Mouse (Mus musculus) kidney, adult 2 months (tissue): Measurements from ENCODE around the gene Ppm1a. TPM values are rescaled to one million over a fixed set of nuclear protein-coding genes. Genes with fewer than 3 reads are reported as not detected.
"Not testable (repeated sequence)": the region's sequence is repeated elsewhere in the genome, so short reads cannot be mapped to it uniquely, and the experiment has no call there.

Source experiments
- DNase-seq: peaks from one replicate; pipeline ENCODE4 v3.0.0; 2021
- H3K27ac ChIP-seq: fragments of 200-500 bp; 2 replicates; pipeline ENCODE4 v1.5.1; 2012; ENCODE audit warnings: low read depth, low read length, control low read depth, inconsistent platforms; ENCODE audit not compliant: insufficient read depth
- H3K27me3 ChIP-seq: fragments of 200-500 bp; replicated peaks from 2 replicates; pipeline ENCODE4 v1.6.1; 2012; ENCODE audit warnings: mild to moderate bottlenecking, moderate library complexity, low read length, inconsistent platforms; ENCODE audit not compliant: control insufficient read depth, insufficient read depth
- H3K36me3 ChIP-seq: fragments of 200-500 bp; 2 replicates; pipeline ENCODE4 v1.6.1; 2012; ENCODE audit warnings: mild to moderate bottlenecking, moderate library complexity, low read length, inconsistent platforms; ENCODE audit not compliant: control insufficient read depth, insufficient read depth
- H3K4me1 ChIP-seq: fragments of 200-500 bp; 2 replicates; pipeline ENCODE4 v1.6.1; 2011; ENCODE audit warnings: low read length; ENCODE audit not compliant: control insufficient read depth, insufficient read depth
- H3K4me3 ChIP-seq: fragments of 200-500 bp; 2 replicates; pipeline ENCODE4 v1.5.1; 2011; ENCODE audit warnings: mild to moderate bottlenecking, low read depth, low read length, control low read depth; ENCODE audit not compliant: insufficient read depth
- CTCF ChIP-seq: fragments of 200-500 bp; conservative IDR thresholded peaks from 2 replicates; pipeline ENCODE4 v1.5.1; 2011; ENCODE audit warnings: low read depth, mild to moderate bottlenecking, control low read depth, low read length, moderate library complexity, mixed read lengths; ENCODE audit not compliant: insufficient read depth, insufficient read length
- POLR2A ChIP-seq: fragments of 200-500 bp; IDR thresholded peaks from one replicate; pipeline ENCODE4 v1.6.1; 2011; ENCODE audit warnings: low read depth, low read length, control low read depth
- WGBS: fragments of 180-500 bp; shearing (Covaris S2); methylation state at CpG from one replicate; pipeline ENCODE4 v1.1.7; 2018; 5-methylcytosine and 5-hydroxymethylcytosine counted together
- polyA plus RNA-seq: library from polyadenylated mRNA; depleted of rRNA; stranded (reverse); fragments of >200 nt; gene quantifications from 2 replicates; pipeline ENCODE4 v1.2.3, GENCODE M21; 2012

Gene Ppm1a
- polyA plus RNA-seq, 1 experiment = 68.8 TPM

GRCm38 (mm10) chr12:72771711-72772110 is 14.5 kb downstream of the Ppm1a start:
- TF ChIP-seq CTCF (no peak), POLR2A (no peak)
- 90% methylated on average over 3 of the region's 3 CpGs for WGBS
- H3K27me3 ChIP-seq = no peaks in the 10 kb centered on the region
- DNase-seq = no peak
- H3K36me3 ChIP-seq = no peaks in the 10 kb centered on the region
- H3K4me1 ChIP-seq = peaks cover 2% of the 10 kb centered on the region
- no peak overlapping the region for H3K4me3 ChIP-seq
- no peak overlapping the region for H3K27ac ChIP-seq

DNA sequence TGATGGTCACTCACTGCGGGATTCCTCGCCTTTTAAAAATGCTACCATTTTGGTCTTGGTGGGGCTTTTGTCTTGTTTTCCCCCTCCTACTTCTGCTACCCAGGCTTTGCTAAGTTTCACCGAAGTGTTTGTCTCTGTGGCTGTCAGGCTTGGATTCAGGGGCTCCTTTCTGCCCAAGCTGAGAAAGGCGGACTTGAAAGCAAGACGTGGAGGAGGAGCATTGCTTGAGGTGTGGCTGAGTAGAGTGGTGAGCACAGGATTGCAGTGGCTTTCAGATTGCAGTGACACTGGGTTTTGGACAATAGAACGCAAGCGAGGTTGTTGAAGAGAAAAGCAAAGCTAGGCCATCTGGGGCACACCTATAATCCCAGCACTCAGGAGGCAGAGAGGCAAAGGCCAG is 16.7 kb downstream of the Ppm1a start:
- TF ChIP-seq CTCF (no peak), POLR2A (no peak)
- DNase-seq = no peak
- Histone ChIP-seq H3K27me3 (no peaks in the 10 kb centered on the region), H3K36me3 (no peaks in the 10 kb centered on the region), H3K4me1 (peaks cover 5% of the 10 kb centered on the region; the same call in 1 of the 2 replicates), H3K4me3 (no peak overlapping the region), H3K27ac (no peak overlapping the region)
- 83% methylated on average over 7 of the region's 7 CpGs for WGBS

- 71% methylated on average over 4 of the region's 4 CpGs for WGBS
- no peak for TF ChIP-seq POLR2A
- TF ChIP-seq CTCF = no peak
These were observed 20.0 kb downstream of the Ppm1a start for GRCm38 (mm10) chr12:72777244-72777643.

DNA sequence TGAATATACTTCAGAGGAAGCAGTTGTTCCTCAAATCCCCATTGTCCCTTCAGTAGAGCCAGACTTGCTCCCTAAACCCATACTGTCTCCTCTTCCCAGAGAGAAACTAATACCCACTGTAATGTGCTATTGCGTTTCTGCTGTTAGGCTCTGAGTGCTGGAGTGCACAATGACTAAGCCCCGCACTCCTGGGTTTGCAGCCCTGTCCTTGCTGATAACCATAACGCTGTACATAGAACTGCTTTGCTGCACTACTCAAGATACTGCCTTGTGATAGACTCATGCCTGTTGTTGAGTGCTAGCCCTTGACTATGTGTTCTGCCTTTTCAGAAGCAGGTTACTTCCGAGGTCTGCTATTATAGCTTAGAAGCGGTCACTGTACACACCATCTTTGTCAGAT is 22.9 kb downstream of the Ppm1a start:
- Histone ChIP-seq H3K27ac (no peak overlapping the region), H3K27me3 (no peaks in the 10 kb centered on the region; the same call in 1 of the 2 replicates), H3K36me3 (peaks cover 4% of the 10 kb centered on the region; the same call in 1 of the 2 replicates), H3K4me1 (peaks cover 10% of the 10 kb centered on the region; the same call in 1 of the 2 replicates), H3K4me3 (no peak overlapping the region)
- WGBS = 97% methylated on average over 5 of the region's 5 CpGs
- TF ChIP-seq POLR2A (no peak), CTCF (no peak)
- no peak for DNase-seq

More at GRCm38 (mm10) chr12:72777244-72777643, 20.0 kb downstream of the Ppm1a start:
- Histone ChIP-seq H3K27me3 (no peaks in the 10 kb centered on the region; the same call in 1 of the 2 replicates), H3K27ac (no peak overlapping the region), H3K4me1 (peaks cover 7% of the 10 kb centered on the region; the same call in 1 of the 2 replicates), H3K36me3 (no peaks in the 10 kb centered on the region), H3K4me3 (no peak overlapping the region)
- no peak for DNase-seq

DNA sequence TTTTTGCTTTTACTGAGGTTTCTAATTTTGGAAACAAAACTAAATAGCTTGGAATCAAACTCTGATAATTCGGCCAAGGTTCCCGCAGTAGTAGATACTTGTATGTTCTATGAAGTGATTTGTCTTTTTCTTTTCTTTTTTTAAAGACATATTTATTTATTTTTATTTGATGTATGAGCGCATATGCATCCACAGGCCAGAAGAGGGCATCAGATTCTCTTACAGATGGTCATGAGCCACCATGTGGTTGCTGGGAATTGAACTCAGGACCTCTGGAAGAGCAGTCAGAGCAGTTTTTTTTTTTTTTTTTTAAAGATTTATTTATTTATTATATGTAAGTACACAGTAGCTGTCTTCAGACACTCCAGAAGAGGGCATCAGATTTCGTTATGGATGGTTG is 25.5 kb downstream of the Ppm1a start:
- H3K36me3 ChIP-seq, H3K27ac ChIP-seq, H3K4me3 ChIP-seq, DNase-seq, H3K27me3 ChIP-seq: not testable (repeated sequence)
- WGBS = 69% methylated on average over 4 of the region's 4 CpGs
- peaks cover 23% of the 10 kb centered on the region for H3K4me1 ChIP-seq

GRCm38 (mm10) chr12:72785183-72785930 is 28.1 kb downstream of the Ppm1a start:
- peak; percentile 78 for DNase-seq
- no peak for TF ChIP-seq POLR2A
- TF ChIP-seq CTCF = no peak
- peaks cover 23% of the 10 kb centered on the region for H3K4me1 ChIP-seq
- no peaks in the 10 kb centered on the region for H3K27me3 ChIP-seq
- peaks cover 4% of the 10 kb centered on the region; the same call in 1 of the 2 replicates for H3K36me3 ChIP-seq
- 81% methylated on average over 6 of the region's 6 CpGs for WGBS
- H3K27ac ChIP-seq = no peak overlapping the region
- no peak overlapping the region for H3K4me3 ChIP-seq

GRCm38 (mm10) chr12:72786551-72786950 is 29.3 kb downstream of the Ppm1a start:
- Histone ChIP-seq H3K4me1 (peaks cover 21% of the 10 kb centered on the region), H3K4me3 (no peak overlapping the region), H3K27ac (peak overlapping the region; percentile 94), H3K36me3 (peaks cover 4% of the 10 kb centered on the region; the same call in 1 of the 2 replicates), H3K27me3 (no peaks in the 10 kb centered on the region)
- WGBS = 30% methylated on average over 5 of the region's 5 CpGs
- DNase-seq = peak; percentile 79
- no peak for TF ChIP-seq CTCF
- TF ChIP-seq POLR2A = no peak
